Mouse (Mus musculus) cerebellum, adult 9-11 months (tissue): ENCODE data around the gene Med4.
A peak's percentile ranks its signal among the peaks of the same experiment; 100 is the strongest.

Source experiments
- DNase-seq: peaks from one replicate; pipeline ENCODE4 v3.0.0; 2022

Gene Med4

GRCm38 (mm10) chr14:73509765-73510423 lies at the start of gene Med4:
TSS of gene Med4 (plus strand) at chr14:73510025.
- peak; percentile 95 for DNase-seq

GRCm38 (mm10) chr14:73460514-73461134 lies 49.2 kb upstream of the Med4 start:
- no peak for DNase-seq

- DNase-seq, result peak; percentile 28
Observed at GRCm38 (mm10) chr14:73462211-73462610, 47.6 kb upstream of the Med4 start.

DNA sequence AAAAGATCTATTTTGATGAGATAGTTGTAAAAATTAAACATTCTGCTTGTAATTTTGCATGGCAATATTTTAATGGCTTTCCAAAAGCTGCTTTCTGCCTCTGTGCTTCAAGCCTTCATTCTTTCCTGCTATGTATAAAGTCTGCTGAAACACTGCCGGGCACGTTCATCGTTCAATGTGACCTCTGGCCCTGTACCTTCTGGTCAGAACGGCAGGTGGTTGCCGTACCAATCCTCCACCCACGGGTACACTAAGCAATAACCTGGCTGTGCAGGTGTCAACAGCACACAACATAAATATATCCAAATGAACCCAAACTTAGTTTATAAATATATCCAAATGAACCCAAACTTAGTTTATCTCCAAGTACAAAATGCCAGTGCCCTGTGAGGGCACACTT lies 42.1 kb upstream of the Med4 start:
- peak; percentile 49 for DNase-seq

DNA sequence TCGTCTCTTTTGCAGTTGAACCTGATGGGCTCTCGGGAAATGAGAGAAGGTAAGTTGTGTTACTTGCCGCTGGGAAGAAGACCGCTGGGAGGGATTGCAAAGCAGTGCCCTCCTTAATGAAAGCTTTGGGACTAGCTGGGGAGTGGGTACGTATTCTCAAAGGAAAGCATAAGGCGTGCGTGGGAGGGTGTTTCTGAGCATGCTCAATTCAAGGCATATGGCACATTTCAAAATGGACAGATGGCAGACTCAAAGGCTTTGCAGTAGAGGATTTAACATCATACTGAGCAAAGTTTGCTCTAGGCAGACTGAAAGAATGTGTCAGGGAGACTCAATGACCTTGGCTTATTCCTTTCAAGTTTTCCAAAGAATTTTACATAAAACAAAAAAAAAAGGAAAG lies 40.3 kb upstream of the Med4 start:
- DNase-seq, result peak; percentile 77

DNA sequence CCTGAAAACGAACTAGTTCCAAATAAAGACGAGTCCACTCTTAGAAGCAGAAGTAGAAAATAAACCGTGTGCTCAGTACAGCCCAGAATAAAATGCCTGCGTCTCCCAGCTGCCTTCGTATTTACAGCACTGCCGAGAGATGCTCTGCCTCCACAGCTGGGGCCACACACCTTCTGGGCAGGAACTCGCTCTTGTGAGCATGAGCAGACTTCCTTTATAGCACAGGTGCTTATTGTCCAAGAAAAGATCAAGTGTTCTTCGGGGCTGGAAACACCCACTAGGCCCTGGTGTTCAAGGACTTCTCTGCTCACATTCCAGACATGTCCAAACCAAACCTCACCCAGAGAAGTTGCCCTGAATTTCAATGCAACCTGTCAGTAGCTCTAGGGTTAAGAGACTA lies 39.2 kb upstream of the Med4 start:
- no peak for DNase-seq

DNA sequence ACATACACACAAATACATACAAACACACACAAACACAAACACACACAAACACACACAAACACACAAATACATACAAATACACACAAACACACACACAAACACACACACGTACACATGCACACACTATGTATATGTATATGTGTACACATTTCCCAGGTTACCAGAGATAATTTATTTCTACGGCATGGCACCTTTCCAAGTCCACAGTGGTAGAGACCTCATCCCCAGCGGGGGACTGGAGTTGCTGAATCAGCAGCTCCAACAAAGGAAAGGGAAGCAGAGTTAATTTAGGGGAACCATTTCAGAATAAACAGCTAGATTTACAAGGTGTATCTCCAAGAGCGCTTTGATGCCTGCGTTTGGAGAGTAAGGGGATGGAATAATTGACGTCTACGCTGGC lies 37.6 kb upstream of the Med4 start:
- no peak for DNase-seq

GRCm38 (mm10) chr14:73473670-73474460 lies 36.0 kb upstream of the Med4 start:
- DNase-seq, result peak; percentile 76

GRCm38 (mm10) chr14:73474636-73475093 lies 35.2 kb upstream of the Med4 start:
- peak; percentile 70 for DNase-seq

DNA sequence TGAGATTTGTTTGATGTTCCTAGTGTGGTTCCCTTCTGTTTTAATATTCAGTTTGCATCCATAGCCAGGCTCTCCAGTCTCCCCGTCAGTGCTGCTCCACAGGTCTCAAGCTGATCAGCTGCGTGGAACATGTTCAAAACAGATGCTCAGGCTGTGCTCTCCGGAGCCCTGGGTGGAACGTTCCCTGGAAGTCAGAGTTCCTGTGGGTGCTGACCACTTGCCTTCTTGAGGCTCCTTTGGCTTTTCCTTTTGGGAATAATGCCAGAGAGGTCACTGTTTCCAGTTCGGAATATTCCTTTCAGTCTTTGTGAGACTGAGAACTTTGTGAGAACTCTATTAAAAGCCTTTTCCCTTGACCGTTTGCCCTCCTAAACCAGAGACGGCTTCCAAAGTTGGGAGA lies 34.3 kb upstream of the Med4 start:
- DNase-seq, result peak; percentile 30

DNA sequence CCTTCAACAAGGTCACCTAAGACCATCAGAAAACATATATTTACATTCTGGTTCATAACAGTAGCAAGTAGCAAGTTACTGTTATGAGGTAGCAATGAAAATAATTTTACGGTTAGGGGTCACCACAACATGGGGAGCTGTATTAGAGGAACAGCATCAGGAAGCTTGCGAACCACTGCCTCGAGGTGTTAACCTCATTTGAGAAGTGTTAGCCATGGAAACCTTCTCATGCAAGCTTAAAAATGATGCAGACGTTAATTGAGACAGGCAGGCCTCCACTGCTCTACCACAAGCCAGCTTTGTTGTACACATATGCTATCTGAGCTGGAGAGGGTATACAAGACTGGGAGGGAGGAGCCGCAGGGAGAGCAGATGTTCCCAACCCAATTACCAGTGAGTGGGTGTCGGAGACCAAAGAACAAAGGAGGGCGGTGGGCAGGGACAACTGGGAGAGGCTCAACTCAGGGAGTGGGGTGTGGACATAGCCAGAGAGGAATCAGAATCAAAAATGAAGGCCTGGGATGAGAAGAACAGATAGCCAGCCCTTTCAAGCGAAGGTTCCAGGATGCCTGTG lies 33.4 kb upstream of the Med4 start:
- no peak for DNase-seq

- no peak for DNase-seq
Observed at GRCm38 (mm10) chr14:73477077-73477476, 32.7 kb upstream of the Med4 start.

DNA sequence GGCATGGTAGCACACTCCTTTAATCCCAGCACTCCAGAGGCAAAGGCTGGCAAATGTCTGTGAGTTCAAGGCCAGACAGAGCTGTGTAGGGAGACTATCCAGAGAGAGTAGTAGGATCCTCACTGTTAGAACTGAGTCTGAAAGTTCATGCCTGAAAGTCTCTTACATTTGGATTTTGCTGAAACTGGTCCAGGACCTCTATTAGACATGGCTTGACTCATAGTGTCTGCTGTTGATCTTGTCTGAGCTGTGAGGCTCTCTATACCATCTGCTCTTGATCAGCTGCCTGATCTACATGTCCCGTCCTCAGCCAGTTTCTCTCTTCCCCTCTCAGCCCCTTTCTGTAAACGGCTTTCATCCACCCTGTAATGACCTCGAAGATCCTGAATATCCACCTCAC lies 31.5 kb upstream of the Med4 start:
- no peak for DNase-seq

- no peak for DNase-seq
Observed at GRCm38 (mm10) chr14:73479771-73480170, 30.1 kb upstream of the Med4 start.

- DNase-seq, result no peak
Observed at GRCm38 (mm10) chr14:73483516-73484229, 26.2 kb upstream of the Med4 start.

DNA sequence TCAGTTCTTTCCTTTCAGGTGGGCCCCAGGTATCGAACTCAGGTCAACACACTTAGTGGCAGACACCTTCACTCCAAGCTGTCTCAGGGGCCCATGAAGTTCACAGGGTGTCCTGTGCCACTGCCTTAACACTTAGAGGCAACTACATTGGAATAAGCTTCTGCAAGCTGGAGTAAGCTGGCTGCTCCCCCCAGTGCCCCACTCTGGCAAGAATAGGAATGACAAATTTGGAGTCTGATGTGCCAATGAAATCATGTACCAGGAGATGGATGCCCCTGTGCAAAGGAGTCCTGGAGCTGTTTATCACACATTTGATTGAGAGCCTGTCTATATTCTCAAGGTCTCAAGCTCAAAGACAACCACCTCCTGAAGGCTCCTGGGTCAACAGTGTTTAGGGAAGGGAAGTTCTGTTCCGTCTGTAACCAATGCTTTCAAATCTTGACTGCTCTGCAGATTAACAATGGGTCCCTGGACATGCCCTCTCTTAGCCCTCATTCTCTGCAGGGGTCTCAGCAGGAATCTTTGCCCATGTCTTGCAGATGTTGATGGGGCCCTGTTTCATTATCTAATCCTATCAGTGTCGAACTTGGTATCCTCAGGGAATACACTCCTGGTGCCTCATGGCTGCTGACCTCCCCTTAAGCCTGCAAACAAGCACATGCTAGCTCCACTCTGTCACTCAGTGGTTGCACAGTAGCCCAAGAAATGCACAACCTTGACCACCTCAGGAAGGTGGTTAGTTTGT lies 25.3 kb upstream of the Med4 start:
- no peak for DNase-seq

DNA sequence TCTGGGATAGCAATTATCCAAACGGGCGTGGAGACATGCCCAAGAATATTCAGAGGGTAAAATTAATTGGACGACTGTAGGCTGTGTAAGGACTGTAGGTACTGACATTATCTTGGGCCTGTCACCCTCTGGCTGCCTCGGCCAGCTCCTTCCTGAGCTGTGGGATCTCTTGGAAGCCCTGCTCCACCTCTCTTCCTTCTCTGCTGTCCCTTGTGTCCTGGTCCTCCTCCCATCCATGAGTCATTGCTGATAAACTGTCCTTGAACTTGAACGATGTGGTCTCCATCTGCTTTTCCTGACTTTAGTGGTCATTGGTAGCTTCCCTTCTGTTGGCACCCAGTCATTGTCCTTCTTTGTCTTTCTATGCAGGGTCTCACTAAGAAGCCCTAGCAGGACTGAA lies 23.2 kb upstream of the Med4 start:
- DNase-seq, result no peak

- DNase-seq, result no peak
Observed at GRCm38 (mm10) chr14:73493356-73493755, 16.5 kb upstream of the Med4 start.

DNA sequence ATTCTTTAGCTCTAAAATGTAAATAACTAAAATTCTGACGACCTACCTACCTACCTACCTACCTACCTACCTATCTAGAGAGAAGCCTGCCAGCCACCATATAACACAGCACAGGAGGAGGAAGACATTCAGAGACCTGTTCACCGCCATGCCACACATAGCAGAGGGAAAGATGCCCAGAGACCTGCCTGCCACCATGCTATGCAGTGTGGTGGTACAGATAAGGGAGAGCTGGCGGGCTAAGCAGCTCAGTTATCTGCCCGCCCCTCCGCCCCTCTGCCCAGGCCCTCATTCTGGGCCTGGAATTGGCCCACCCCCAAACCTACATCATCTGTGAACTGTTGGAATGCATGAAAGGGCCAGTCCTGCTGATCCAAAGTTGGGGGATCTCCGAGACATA lies 15.7 kb upstream of the Med4 start:
- DNase-seq, result no peak

- DNase-seq, result no peak
Observed at GRCm38 (mm10) chr14:73495753-73496152, 14.1 kb upstream of the Med4 start.

GRCm38 (mm10) chr14:73501283-73501682 lies 8.5 kb upstream of the Med4 start:
- no peak for DNase-seq

DNA sequence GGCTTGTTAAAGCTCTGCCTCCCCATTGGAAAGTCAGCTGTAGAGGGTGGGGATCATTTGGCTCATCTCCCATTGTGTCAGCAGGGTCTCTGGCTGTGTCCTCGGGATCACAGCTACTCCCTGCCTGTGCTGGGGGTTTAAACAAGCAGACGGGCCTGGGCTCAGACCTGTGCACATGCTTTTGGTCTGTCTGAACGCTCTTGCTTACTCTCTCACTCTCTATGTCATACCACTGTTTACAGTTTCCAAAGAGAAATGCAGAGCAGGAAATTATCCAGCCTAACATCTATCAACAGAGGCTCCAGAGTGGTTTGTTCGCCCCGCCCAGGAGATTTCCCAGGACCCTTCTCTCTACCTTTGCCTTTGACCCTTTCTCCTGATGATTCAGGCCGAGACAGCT lies 8.1 kb upstream of the Med4 start:
- no peak for DNase-seq
